Comparison of ENCODE assay signal across 15 mouse cellular contexts in genomic region chr16:74732940-74733776, GRCm38 (mm10).
"Had no signal": no experiment of that assay in that cellular context is flagged by ENCODE, and none has a peak within 500 bp of the region (broad histone marks: within the 10 kb centered on the region; RNA-seq: fewer than 3 reads in every experiment).

No protein-coding gene starts in this region.

- DNase-seq: retina, postnatal 1 day; right cerebral cortex, adult 18-20 months; right cerebral cortex, postnatal 14 days; right cerebral cortex, postnatal 25 days; right cerebral cortex, postnatal 4 days; spleen, adult 18-20 months; thymus, adult 18-20 months; thymus, adult 2 months; thymus, postnatal 14 days; thymus, postnatal 25 days; thymus, postnatal 36 days; thymus, postnatal 4 days had no signal

- H3K4me3 ChIP-seq: neural tube, embryonic 15.5 days; stomach, embryonic 15.5 days had no signal

- H3K9ac ChIP-seq: neural tube, embryonic 15.5 days; stomach, embryonic 15.5 days had no signal

- H3K27ac ChIP-seq: neural tube, embryonic 15.5 days; stomach, embryonic 15.5 days; stomach, postnatal 0 days had no signal

- H3K9me3 ChIP-seq: neural tube, embryonic 15.5 days; stomach, embryonic 15.5 days had no signal

- H3K4me2 ChIP-seq: neural tube, embryonic 15.5 days; stomach, embryonic 15.5 days had no signal

- H3K27me3 ChIP-seq: neural tube, embryonic 15.5 days; stomach, embryonic 15.5 days had no signal

- H3K4me1 ChIP-seq: neural tube, embryonic 15.5 days; stomach, embryonic 15.5 days had no signal

- H3K36me3 ChIP-seq: neural tube, embryonic 15.5 days; stomach, embryonic 15.5 days had no signal
